9 mouse cellular contexts compared by ENCODE assay signal in the genomic region with DNA sequence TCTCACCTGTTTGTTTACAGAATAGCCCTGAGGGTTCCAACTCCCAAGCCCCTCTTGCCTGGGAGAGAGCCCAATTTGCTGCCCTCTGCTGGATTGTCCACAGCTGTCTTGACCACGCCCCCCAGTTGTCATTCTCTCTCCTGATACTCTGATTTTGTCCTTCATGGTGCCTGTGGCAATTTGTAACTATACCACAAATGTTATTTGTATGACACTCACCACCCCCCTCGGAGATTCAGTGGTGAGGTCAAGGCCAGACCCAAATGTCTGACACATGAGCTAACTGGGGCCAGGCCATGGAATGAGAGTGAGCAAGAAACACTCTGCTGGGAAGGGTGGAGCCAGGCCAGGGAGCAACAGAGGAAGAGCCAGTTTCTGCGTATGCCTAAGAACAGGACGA. TPM values are rescaled to one million over a fixed set of nuclear protein-coding genes. Genes with fewer than 3 reads are reported as not detected.
DNase-seq lines count a peak whose midpoint lies in the region; ATAC-seq and TF ChIP-seq lines count a peak whose summit lies in the region.
"Had no signal": no experiment of that assay in that cellular context is flagged by ENCODE, and none has a peak within 500 bp of the region (broad histone marks: within the 10 kb centered on the region; RNA-seq: fewer than 3 reads in every experiment).

No protein-coding gene starts in this region.

- no peaks in the 10 kb centered on the region for H3K27me3 ChIP-seq in heart, adult 2 months (ENCODE audit: control insufficient read depth, insufficient read depth, low read length)

- no peak overlapping the region for H3K4me3 ChIP-seq in heart, adult 2 months
- no peak overlapping the region for H3K4me3 ChIP-seq in embryonic fibroblast, embryonic 13.5 days (ENCODE audit: insufficient read depth, low read length)
- H3K4me3 ChIP-seq: heart, embryonic 15.5 days had no signal

- H3K36me3 ChIP-seq in heart, adult 2 months (ENCODE audit: control insufficient read depth, insufficient read depth, low read length), result no peaks in the 10 kb centered on the region

- TF ChIP-seq EP300 in heart, adult 2 months (IDR thresholded peaks at IDR 0.05; ENCODE audit: insufficient read depth, low read depth, low read length), result no peak

- WGBS in heart, adult 2 months, result 34% methylated on average over 4 of the region's 4 CpGs

- peak; percentile 54 for TF ChIP-seq CTCF in heart, adult 2 months (IDR thresholded peaks at IDR 0.05)
- 0 out of 2 replicates have a peak, but pooled peaks have one; percentile 41 for TF ChIP-seq CTCF in embryonic fibroblast, embryonic 13.5 days (IDR thresholded peaks at IDR 0.05; ENCODE audit: borderline replicate concordance, insufficient read depth, low read length)

- no peak for DNase-seq in heart, adult 2 months
- no peak for DNase-seq in heart, adult 11 months
- peak; percentile 12 for DNase-seq in thymus, postnatal 0 days (ENCODE audit: low spot score)
- no peak for DNase-seq in thymus, adult 18-20 months
- peak; percentile 37 for DNase-seq in lung, postnatal 14 days
- DNase-seq in heart, adult 9 months (ENCODE audit: low spot score in 2 of 2), result no peak

- no peak overlapping the region for H3K9ac ChIP-seq in heart, adult 2 months (ENCODE audit: low read depth, low read length)
- H3K9ac ChIP-seq: heart, embryonic 15.5 days had no signal

- no peaks in the 10 kb centered on the region for H3K79me2 ChIP-seq in heart, adult 2 months (replicated peaks; ENCODE audit: control insufficient read depth, insufficient read depth, low read length)

- no peaks in the 10 kb centered on the region for H3K4me1 ChIP-seq in heart, adult 2 months (ENCODE audit: control insufficient read depth, insufficient read depth, low read length)
- H3K4me1 ChIP-seq in embryonic fibroblast, embryonic 13.5 days (ENCODE audit: control insufficient read depth, insufficient read depth, low read length), result peaks cover 3% of the 10 kb centered on the region; the same call in 1 of the 2 replicates
- H3K4me1 ChIP-seq: heart, embryonic 15.5 days had no signal

- H3K27ac ChIP-seq in heart, adult 2 months, result no peak overlapping the region
- no peak overlapping the region for H3K27ac ChIP-seq in embryonic fibroblast, embryonic 13.5 days (ENCODE audit: insufficient read depth, low read length)
- H3K27ac ChIP-seq: heart, embryonic 15.5 days had no signal

- intact Hi-C loops in heart, adult 2 months (cut with DNase I), result no loop called here

- no peak for TF ChIP-seq POLR2A in heart, adult 2 months (IDR thresholded peaks at IDR 0.05; ENCODE audit: insufficient read depth, low read depth, low read length)
- no peak for TF ChIP-seq POLR2A in embryonic fibroblast, embryonic 13.5 days (IDR thresholded peaks at IDR 0.05; ENCODE audit: low read depth, low read length)

- ATAC-seq in erythroid progenitor cell, adult 5-6 weeks (replicated peaks; ENCODE audit: low FRiP score, poor library complexity, severe bottlenecking), result no peak

RNA-seq across cellular contexts. Expression of a gene that starts 4.7 kb away (rescaled TPM):
- 1 to 10 TPM in 1 of 2 experiments, under 1 TPM in 1; 0.84 to 1.6 TPM for total RNA-seq in heart, adult 2 months (2021)
- 7.2 and 8.8 TPM in 2 replicates for polyA plus RNA-seq in heart, adult 2 months (2012; rRNA removed)
- polyA plus RNA-seq in thymus, postnatal 0 days (2015; fragmentation: Nextera tagmentation; extraction: Ambion mirVana), result 10.7 and 12.7 TPM in 2 replicates
- polyA plus RNA-seq in embryonic fibroblast, embryonic 13.5 days (2011; ENCODE audit: insufficient read length, low read depth, missing spikeins), result not detected in 2 replicates
- total RNA-seq in erythroid progenitor cell, adult 5-6 weeks (2015; ENCODE audit: low replicate concordance), result 1.7 and 9.4 TPM in 2 replicates
- total RNA-seq in erythroid progenitor cell, adult 5-6 weeks (2017; ENCODE audit: low replicate concordance), result 9.7 TPM in 1 of 2 replicates, not detected in the other

RNA-seq across cellular contexts. Expression of a gene that starts 7.6 kb away (rescaled TPM):
- total RNA-seq in heart, adult 2 months (2021), result 1 to 10 TPM; 1.8 to 2.3 TPM
- 1.6 and 1.7 TPM in 2 replicates for polyA plus RNA-seq in heart, adult 2 months (2012; rRNA removed)
- 2.0 and 4.1 TPM in 2 replicates for polyA plus RNA-seq in thymus, postnatal 0 days (2015; fragmentation: Nextera tagmentation; extraction: Ambion mirVana)
- polyA plus RNA-seq in embryonic fibroblast, embryonic 13.5 days (2011; ENCODE audit: insufficient read length, low read depth, missing spikeins), result 4.4 and 5.1 TPM in 2 replicates
- not detected in 2 replicates for total RNA-seq in erythroid progenitor cell, adult 5-6 weeks (2015; ENCODE audit: low replicate concordance)
- not detected in 2 replicates for total RNA-seq in erythroid progenitor cell, adult 5-6 weeks (2017; ENCODE audit: low replicate concordance)

RNA-seq across cellular contexts. Expression of a gene that starts 15.4 kb away (rescaled TPM):
- total RNA-seq in heart, adult 2 months (2021), result not detected
- 1.1 and 1.7 TPM in 2 replicates for polyA plus RNA-seq in heart, adult 2 months (2012; rRNA removed)
- polyA plus RNA-seq in thymus, postnatal 0 days (2015; fragmentation: Nextera tagmentation; extraction: Ambion mirVana), result 0.43 TPM in 1 of 2 replicates, not detected in the other
- not detected in 2 replicates for polyA plus RNA-seq in embryonic fibroblast, embryonic 13.5 days (2011; ENCODE audit: insufficient read length, low read depth, missing spikeins)
- not detected in 2 replicates for total RNA-seq in erythroid progenitor cell, adult 5-6 weeks (2015; ENCODE audit: low replicate concordance)
- not detected in 2 replicates for total RNA-seq in erythroid progenitor cell, adult 5-6 weeks (2017; ENCODE audit: low replicate concordance)
- polyA plus RNA-seq: heart, embryonic 15.5 days had no signal

RNA-seq across cellular contexts. Expression of a gene that starts 28.8 kb away (rescaled TPM):
- total RNA-seq in heart, adult 2 months (2021), result not detected
- not detected in 2 replicates for polyA plus RNA-seq in heart, adult 2 months (2012; rRNA removed)
- 36.0 and 39.0 TPM in 2 replicates for polyA plus RNA-seq in thymus, postnatal 0 days (2015; fragmentation: Nextera tagmentation; extraction: Ambion mirVana)
- not detected in 2 replicates for polyA plus RNA-seq in embryonic fibroblast, embryonic 13.5 days (2011; ENCODE audit: insufficient read length, low read depth, missing spikeins)
- total RNA-seq in erythroid progenitor cell, adult 5-6 weeks (2015; ENCODE audit: low replicate concordance), result not detected in 2 replicates
- not detected in 2 replicates for total RNA-seq in erythroid progenitor cell, adult 5-6 weeks (2017; ENCODE audit: low replicate concordance)

RNA-seq across cellular contexts. Expression of a gene that starts 29.5 kb away (rescaled TPM):
- total RNA-seq in heart, adult 2 months (2021), result 100 to 1,000 TPM; 219 to 241 TPM
- polyA plus RNA-seq in heart, adult 2 months (2012; rRNA removed), result 293 and 357 TPM in 2 replicates
- 173 and 184 TPM in 2 replicates for polyA plus RNA-seq in thymus, postnatal 0 days (2015; fragmentation: Nextera tagmentation; extraction: Ambion mirVana)
- 136 and 144 TPM in 2 replicates for polyA plus RNA-seq in embryonic fibroblast, embryonic 13.5 days (2011; ENCODE audit: insufficient read length, low read depth, missing spikeins)
- total RNA-seq in erythroid progenitor cell, adult 5-6 weeks (2015; ENCODE audit: low replicate concordance), result 5.4 and 21.0 TPM in 2 replicates
- total RNA-seq in erythroid progenitor cell, adult 5-6 weeks (2017; ENCODE audit: low replicate concordance), result 5.1 and 11.2 TPM in 2 replicates

Comparison
In these comparisons a context has a peak if more than half of its experiments do, and no peak if none do; other contexts are left out.
1. DNase-seq: peak in thymus, postnatal 0 days (single experiment) and lung, postnatal 14 days (single experiment); none in heart, adult 2 months (0 of 2), heart, adult 11 months (single experiment), thymus, adult 18-20 months (0 of 2) and heart, adult 9 months (0 of 2).